Mouse (Mus musculus) stomach, postnatal 0 days (tissue): ENCODE data around the gene Smarcc2.

Source experiments
- CTCF ChIP-seq: IDR thresholded peaks from 2 replicates; pipeline ENCODE4 v1.5.1; 2016; ENCODE audit warnings: antibody characterized with exemption, low read depth, mild to moderate bottlenecking, moderate library complexity
- EP300 ChIP-seq: optimal IDR thresholded peaks from 2 replicates; pipeline ENCODE3; 2016; ENCODE audit warnings: antibody characterized with exemption

GRCm38 (mm10) chr10:128495270-128495669 lies 36.2 kb downstream of the Smarcc2 start:
- peak; percentile 24; the same call in 1 of the 2 replicates for TF ChIP-seq CTCF
- no peak for TF ChIP-seq EP300
